11 mouse cellular contexts compared by ENCODE assay signal in genomic region chr11:97063921-97064295, GRCm38 (mm10). TPM values are rescaled to one million over a fixed set of nuclear protein-coding genes. Genes with fewer than 3 reads are reported as not detected.
DNase-seq lines count a peak whose midpoint lies in the region; ATAC-seq and TF ChIP-seq lines count a peak whose summit lies in the region.
"Had no signal": no experiment of that assay in that cellular context is flagged by ENCODE, and none has a peak within 500 bp of the region (broad histone marks: within the 10 kb centered on the region; RNA-seq: fewer than 3 reads in every experiment).

No protein-coding gene starts in this region.

- no peak overlapping the region for H3K4me2 ChIP-seq in liver, postnatal 0 days (ENCODE audit: low read depth, low read length)
- no peak overlapping the region for H3K4me2 ChIP-seq in embryonic facial prominence, embryonic 15.5 days (replicated peaks)
- no peak overlapping the region for H3K4me2 ChIP-seq in midbrain, embryonic 13.5 days (replicated peaks)
- H3K4me2 ChIP-seq: neural tube, embryonic 13.5 days had no signal

- H3K36me3 ChIP-seq in liver, postnatal 0 days (replicated peaks; ENCODE audit: insufficient read depth, low read length): peaks cover 29% of the 10 kb centered on the region
- H3K36me3 ChIP-seq in embryonic facial prominence, embryonic 15.5 days: peaks cover 48% of the 10 kb centered on the region
- peaks cover 61% of the 10 kb centered on the region for H3K36me3 ChIP-seq in midbrain, embryonic 13.5 days

- no peaks in the 10 kb centered on the region for H3K9me3 ChIP-seq in liver, postnatal 0 days (ENCODE audit: low read length)
- H3K9me3 ChIP-seq in embryonic facial prominence, embryonic 15.5 days (replicated peaks): no peaks in the 10 kb centered on the region
- H3K9me3 ChIP-seq in midbrain, embryonic 13.5 days: no peaks in the 10 kb centered on the region
- H3K9me3 ChIP-seq: neural tube, embryonic 13.5 days had no signal

- no peak overlapping the region for H3K9ac ChIP-seq in liver, postnatal 0 days (replicated peaks)
- no peak overlapping the region for H3K9ac ChIP-seq in embryonic facial prominence, embryonic 15.5 days
- H3K9ac ChIP-seq in midbrain, embryonic 13.5 days (replicated peaks): no peak overlapping the region

- no peak for ATAC-seq in CD4-positive, CD25-positive, alpha-beta regulatory T cell, adult 4 months
- no peak for ATAC-seq in liver, postnatal 0 days
- ATAC-seq in embryonic facial prominence, embryonic 15.5 days (ENCODE audit: insufficient number of reproducible peaks, low FRiP score, low TSS enrichment, low read depth): no peak
- no peak for ATAC-seq in midbrain, embryonic 13.5 days

- H3K4me1 ChIP-seq in liver, postnatal 0 days (ENCODE audit: insufficient read depth): no peaks in the 10 kb centered on the region
- H3K4me1 ChIP-seq in embryonic facial prominence, embryonic 15.5 days: no peaks in the 10 kb centered on the region
- H3K4me1 ChIP-seq in midbrain, embryonic 13.5 days (replicated peaks): peaks cover 8% of the 10 kb centered on the region
- H3K4me1 ChIP-seq: neural tube, embryonic 13.5 days had no signal

- WGBS in liver, postnatal 0 days (ENCODE audit: insufficient replicate concordance): 85% methylated on average over 3 of the region's 3 CpGs
- WGBS in embryonic facial prominence, embryonic 15.5 days: 86% methylated on average over 3 of the region's 3 CpGs
- 91% methylated on average over 3 of the region's 3 CpGs for WGBS in midbrain, embryonic 13.5 days

- peak; percentile 34 for DNase-seq in CD4-positive, CD25-positive, alpha-beta regulatory T cell, adult 2 months (ENCODE audit: low read depth, low spot score)
- no peak for DNase-seq in liver, postnatal 0 days
- no peak for DNase-seq in liver
- no peak for DNase-seq in retina, postnatal 1 day
- DNase-seq in urinary bladder, postnatal 14 days (ENCODE audit: low spot score): no peak
- DNase-seq: cerebellum, adult 9-10 months; lung, postnatal 36 days had no signal

- TF ChIP-seq EP300 in liver, postnatal 0 days (IDR thresholded peaks at IDR 0.05; ENCODE audit: low read depth): no peak

- no peak overlapping the region for H3K4me3 ChIP-seq in liver, postnatal 0 days (ENCODE audit: low read depth, low read length)
- no peak overlapping the region for H3K4me3 ChIP-seq in embryonic facial prominence, embryonic 15.5 days (replicated peaks)
- H3K4me3 ChIP-seq in midbrain, embryonic 13.5 days (replicated peaks): no peak overlapping the region
- H3K4me3 ChIP-seq: neural tube, embryonic 13.5 days had no signal

- TF ChIP-seq CTCF in liver, postnatal 0 days (IDR thresholded peaks at IDR 0.05; ENCODE audit: low read depth): peak; percentile 45

- H3K27me3 ChIP-seq in liver, postnatal 0 days (ENCODE audit: insufficient read depth, low read length): no peaks in the 10 kb centered on the region
- no peaks in the 10 kb centered on the region for H3K27me3 ChIP-seq in embryonic facial prominence, embryonic 15.5 days
- no peaks in the 10 kb centered on the region for H3K27me3 ChIP-seq in midbrain, embryonic 13.5 days
- H3K27me3 ChIP-seq: neural tube, embryonic 13.5 days had no signal

- H3K27ac ChIP-seq in liver, postnatal 0 days (ENCODE audit: low read depth): no peak overlapping the region
- 0 out of 2 replicates have a peak overlapping the region, but pooled peaks have one; percentile 11 for H3K27ac ChIP-seq in embryonic facial prominence, embryonic 15.5 days (replicated peaks)
- peak overlapping the region; percentile 74 for H3K27ac ChIP-seq in midbrain, embryonic 13.5 days
- H3K27ac ChIP-seq: neural tube, embryonic 13.5 days had no signal

RNA-seq across cellular contexts. Expression of gene Osbpl7, which starts 13.5 kb away (rescaled TPM):
- 10 to 100 TPM; 24.9 to 46.4 TPM for polyA plus RNA-seq in CD4-positive, CD25-positive, alpha-beta regulatory T cell, adult 4 months (2017; shearing (Covaris generic))
- polyA plus RNA-seq in liver, postnatal 0 days (2015; fragmentation: Nextera tagmentation; extraction: Ambion mirVana): 1.8 and 2.4 TPM in 2 replicates
- polyA plus RNA-seq in embryonic facial prominence, embryonic 15.5 days (2015; fragmentation: Nextera tagmentation; extraction: Ambion mirVana): 10.4 and 10.8 TPM in 2 replicates
- 11.3 and 11.8 TPM in 2 replicates for polyA plus RNA-seq in midbrain, embryonic 13.5 days (2015; fragmentation: Nextera tagmentation; extraction: Ambion mirVana)

RNA-seq across cellular contexts. Expression of gene Mrpl10, which starts 22.5 kb away (rescaled TPM):
- polyA plus RNA-seq in CD4-positive, CD25-positive, alpha-beta regulatory T cell, adult 4 months (2017; shearing (Covaris generic)): 10 to 100 TPM; 60.9 to 82.9 TPM
- polyA plus RNA-seq in liver, postnatal 0 days (2015; fragmentation: Nextera tagmentation; extraction: Ambion mirVana): 34.1 and 34.5 TPM in 2 replicates
- polyA plus RNA-seq in embryonic facial prominence, embryonic 15.5 days (2015; fragmentation: Nextera tagmentation; extraction: Ambion mirVana): 77.9 and 80.4 TPM in 2 replicates
- 58.2 and 62.0 TPM in 2 replicates for polyA plus RNA-seq in midbrain, embryonic 13.5 days (2015; fragmentation: Nextera tagmentation; extraction: Ambion mirVana)

RNA-seq across cellular contexts. Expression of gene Lrrc46, which starts 22.7 kb away (rescaled TPM):
- not detected for polyA plus RNA-seq in CD4-positive, CD25-positive, alpha-beta regulatory T cell, adult 4 months (2017; shearing (Covaris generic))
- 0.65 and 0.73 TPM in 2 replicates for polyA plus RNA-seq in liver, postnatal 0 days (2015; fragmentation: Nextera tagmentation; extraction: Ambion mirVana)
- 9.5 and 21.4 TPM in 2 replicates for polyA plus RNA-seq in embryonic facial prominence, embryonic 15.5 days (2015; fragmentation: Nextera tagmentation; extraction: Ambion mirVana)
- 2.5 and 3.2 TPM in 2 replicates for polyA plus RNA-seq in midbrain, embryonic 13.5 days (2015; fragmentation: Nextera tagmentation; extraction: Ambion mirVana)

RNA-seq across cellular contexts. Expression of gene Scrn2, which starts 34.2 kb away (rescaled TPM):
- polyA plus RNA-seq in CD4-positive, CD25-positive, alpha-beta regulatory T cell, adult 4 months (2017; shearing (Covaris generic)): 10 to 100 TPM in 1 of 2 experiments, 1 to 10 TPM in 1; 7.3 to 14.8 TPM
- polyA plus RNA-seq in liver, postnatal 0 days (2015; fragmentation: Nextera tagmentation; extraction: Ambion mirVana): 20.6 and 21.2 TPM in 2 replicates
- 22.5 and 23.9 TPM in 2 replicates for polyA plus RNA-seq in embryonic facial prominence, embryonic 15.5 days (2015; fragmentation: Nextera tagmentation; extraction: Ambion mirVana)
- polyA plus RNA-seq in midbrain, embryonic 13.5 days (2015; fragmentation: Nextera tagmentation; extraction: Ambion mirVana): 18.4 and 18.6 TPM in 2 replicates

RNA-seq across cellular contexts. Expression of gene Sp6, which starts 50.7 kb away (rescaled TPM):
- polyA plus RNA-seq in CD4-positive, CD25-positive, alpha-beta regulatory T cell, adult 4 months (2017; shearing (Covaris generic)): 1 to 10 TPM; 1.7 to 3.0 TPM
- polyA plus RNA-seq in liver, postnatal 0 days (2015; fragmentation: Nextera tagmentation; extraction: Ambion mirVana): 0.06 and 0.07 TPM in 2 replicates
- 18.5 and 26.7 TPM in 2 replicates for polyA plus RNA-seq in embryonic facial prominence, embryonic 15.5 days (2015; fragmentation: Nextera tagmentation; extraction: Ambion mirVana)
- 0.07 and 0.13 TPM in 2 replicates for polyA plus RNA-seq in midbrain, embryonic 13.5 days (2015; fragmentation: Nextera tagmentation; extraction: Ambion mirVana)
